Mouse (Mus musculus) right cerebral cortex, postnatal 4 days (tissue): Measurements from ENCODE around the gene Gstt4.

Experiments
- DNase-seq: peaks from one replicate; pipeline ENCODE4 v3.0.0-alpha.2; 2022

The Gstt4 gene

DNA sequence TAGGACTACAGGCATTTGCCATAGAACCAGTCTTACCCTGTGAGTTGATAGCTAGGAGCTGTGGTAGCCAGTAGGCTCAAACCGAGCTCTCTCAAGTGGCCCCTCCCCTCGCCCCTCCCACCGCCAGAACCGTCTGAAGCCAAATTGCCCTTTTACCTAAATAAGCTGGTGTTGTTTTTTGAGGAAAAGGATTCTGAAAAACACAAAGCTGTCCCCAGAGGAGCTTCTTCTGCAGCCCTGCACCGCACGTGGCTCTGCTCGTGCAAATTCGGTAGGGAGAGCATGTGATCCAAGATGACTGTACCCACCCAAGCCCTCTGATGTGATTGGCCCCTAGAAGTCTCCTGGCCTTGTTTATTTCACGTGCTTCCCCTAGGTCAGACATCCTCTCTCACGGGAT is 13.0 kb upstream of the Gstt4 start:
- no peak for DNase-seq

DNA sequence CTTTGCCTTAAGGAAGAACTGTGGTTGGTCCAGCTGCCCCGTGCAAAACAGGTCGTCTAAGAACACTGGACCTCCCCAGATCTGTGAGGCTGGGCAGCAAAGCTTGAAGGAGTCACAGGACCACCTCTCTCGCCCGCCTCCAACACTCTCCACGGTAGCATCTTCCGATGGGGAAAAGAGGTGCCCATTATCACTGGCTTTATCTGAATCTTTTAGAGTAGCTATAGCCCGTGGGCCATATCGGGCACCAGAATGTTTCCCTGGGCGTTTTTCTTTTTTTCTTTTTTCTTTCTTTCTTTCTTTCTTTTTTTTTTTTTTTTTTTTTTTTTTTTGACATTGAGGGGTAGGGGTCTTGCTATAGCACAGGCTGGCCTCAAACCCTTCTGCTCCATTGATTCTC is 12.4 kb upstream of the Gstt4 start:
- no peak for DNase-seq

DNA sequence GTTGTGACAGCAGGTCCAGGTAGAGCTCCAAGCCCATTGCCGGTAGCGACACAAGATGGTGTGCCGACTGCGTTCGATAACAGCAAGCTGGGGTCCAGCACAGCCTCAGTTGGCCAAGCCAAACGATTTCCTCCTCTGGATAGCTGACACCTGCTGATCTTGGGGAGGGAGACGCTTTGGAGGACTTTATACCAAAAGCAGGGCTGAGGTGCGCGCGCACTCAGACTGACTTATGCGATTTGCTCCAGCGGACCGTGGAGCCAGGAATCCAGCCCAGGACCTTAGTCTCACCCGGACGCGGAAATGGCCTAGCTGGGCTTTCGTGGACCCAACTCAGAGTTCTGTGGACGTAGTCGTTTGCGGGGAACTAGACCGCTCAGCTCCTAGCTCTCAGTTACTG is 11.9 kb upstream of the Gstt4 start:
- peak; percentile 56 for DNase-seq

DNA sequence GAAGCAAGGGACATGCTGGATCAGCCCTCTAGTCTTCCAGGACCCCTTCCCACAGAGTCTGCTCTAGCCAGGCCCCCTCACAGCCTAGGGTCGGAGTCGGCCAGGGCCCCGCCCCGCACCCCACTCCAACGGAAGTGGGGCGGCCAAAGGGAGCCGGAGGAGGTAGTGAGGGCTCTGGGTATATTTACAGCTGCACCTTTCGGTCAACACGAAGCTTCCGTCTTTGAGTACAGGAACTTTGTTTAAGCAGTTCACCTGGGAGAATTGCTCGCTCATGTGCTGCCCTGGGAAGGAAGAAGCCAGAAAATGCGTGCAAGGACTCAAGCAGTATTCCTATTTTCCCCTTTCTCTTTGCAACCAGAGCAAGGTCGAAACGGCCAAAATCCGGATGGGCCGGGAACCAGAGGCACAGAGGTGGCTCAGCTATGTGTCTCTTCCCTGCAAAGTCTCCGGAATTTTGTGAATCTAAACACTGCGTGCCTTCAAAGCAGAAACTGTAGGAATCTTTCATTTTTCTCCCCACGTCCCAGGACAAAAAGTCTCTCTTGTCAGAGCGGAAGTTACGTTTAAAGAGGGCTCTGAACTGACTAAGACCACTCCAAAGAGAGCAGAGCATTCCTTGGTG is 11.2 kb upstream of the Gstt4 start:
- no peak for DNase-seq

DNA sequence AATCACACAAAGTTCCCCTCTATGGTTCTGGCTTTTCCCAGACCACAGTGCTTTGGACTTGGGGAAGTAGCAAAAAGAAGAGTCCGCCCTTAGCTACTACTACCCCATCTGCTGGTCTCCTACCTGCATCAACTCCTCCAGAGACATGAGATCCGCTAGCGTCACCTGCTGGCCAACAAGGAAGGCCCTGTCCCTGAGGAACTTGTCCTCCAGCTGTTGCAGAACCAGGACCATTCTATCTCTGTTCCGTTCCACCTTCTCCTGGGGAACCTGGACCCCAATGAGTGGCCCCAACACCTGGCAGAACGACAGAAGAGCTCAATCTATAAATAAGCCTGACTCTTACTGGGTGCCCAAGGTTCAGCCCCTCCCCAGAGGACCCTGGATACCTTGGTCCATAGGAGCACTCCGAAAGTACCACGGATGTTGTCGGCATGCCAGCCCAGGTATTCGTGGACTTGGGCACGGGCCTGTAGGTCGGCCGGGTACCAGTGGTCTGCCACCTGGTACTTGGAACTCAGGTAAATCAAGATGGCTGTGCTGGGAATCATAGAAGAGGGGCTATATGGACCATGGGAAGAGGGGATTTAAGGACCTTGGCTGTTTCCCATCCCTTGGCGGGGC is 10.0 kb upstream of the Gstt4 start:
- no peak for DNase-seq

DNA sequence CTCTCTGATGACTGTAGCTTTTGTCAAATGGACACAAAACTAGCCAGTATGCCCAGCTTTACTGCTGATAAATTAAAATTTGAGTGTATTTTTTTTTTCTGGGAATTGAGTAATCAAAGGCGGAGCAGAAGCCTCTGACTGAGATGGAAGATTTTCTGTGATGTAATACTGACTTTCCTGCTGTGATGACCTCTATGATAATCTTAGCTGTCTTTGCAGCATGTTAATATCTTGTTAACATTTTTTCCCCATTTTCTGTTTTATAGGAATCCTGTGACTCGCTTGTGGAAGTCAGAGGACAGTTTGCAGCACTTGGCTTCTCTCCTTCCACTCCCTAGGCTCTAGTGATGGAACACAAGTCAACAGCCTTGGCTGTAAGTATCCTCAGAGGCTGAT is 7.9 kb upstream of the Gstt4 start:
- no peak for DNase-seq

DNA sequence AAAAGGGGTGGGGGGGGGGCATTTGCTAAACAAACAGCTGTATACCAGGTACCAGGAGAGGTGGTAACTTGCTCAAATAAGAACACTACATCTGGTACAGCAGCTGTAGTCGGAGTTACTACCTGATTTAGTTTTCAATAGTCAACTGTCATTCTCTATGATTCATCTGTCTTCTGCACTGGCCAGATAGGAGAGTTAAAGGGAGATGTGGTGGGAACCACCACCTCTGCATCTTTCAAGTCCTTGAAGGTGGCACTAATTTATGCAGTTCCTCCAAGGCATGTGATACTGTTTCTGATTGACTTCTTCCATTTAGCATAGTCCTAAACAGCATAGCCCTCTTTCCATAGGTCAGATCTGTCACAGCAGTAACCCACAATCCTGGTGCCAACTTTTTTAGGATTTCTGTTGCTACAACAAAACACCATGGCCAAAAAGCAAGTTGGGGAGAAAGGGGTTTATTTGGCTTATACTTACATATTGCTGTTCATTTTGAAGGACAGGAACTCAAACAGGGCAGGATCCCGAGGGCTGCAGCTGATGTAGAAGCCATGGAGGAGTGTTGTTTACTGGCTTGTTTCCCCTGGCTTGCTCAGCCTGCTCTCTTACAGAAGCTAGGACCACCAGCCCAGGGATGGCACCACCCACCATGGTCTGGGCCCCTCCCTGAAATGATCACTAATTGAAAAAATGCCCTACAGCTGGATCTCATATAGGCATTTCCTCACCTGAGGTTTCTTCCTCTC is 7.4 kb upstream of the Gstt4 start:
- no peak for DNase-seq

DNA sequence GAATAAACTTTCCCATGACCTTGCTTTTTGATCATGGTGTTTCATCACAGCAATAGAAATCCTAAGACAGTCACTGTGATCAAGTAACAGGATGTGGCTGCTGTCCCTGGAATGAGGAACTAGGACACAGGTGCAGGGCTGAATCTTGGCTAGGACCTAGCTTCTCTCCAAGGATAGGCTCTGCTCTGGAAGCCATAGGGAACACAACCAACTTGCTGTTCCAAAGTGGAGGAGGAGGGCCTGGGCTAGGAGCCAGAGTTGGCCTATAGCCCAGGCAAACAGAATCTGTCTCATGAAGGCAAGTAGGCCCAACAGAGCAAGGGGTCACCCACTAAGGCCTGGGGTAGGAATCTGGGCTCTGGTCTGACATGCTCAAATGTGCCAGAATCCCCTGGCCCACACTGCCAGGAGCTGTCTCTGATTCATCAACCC is 6.2 kb upstream of the Gstt4 start:
- DNase-seq: peak; percentile 40

DNA sequence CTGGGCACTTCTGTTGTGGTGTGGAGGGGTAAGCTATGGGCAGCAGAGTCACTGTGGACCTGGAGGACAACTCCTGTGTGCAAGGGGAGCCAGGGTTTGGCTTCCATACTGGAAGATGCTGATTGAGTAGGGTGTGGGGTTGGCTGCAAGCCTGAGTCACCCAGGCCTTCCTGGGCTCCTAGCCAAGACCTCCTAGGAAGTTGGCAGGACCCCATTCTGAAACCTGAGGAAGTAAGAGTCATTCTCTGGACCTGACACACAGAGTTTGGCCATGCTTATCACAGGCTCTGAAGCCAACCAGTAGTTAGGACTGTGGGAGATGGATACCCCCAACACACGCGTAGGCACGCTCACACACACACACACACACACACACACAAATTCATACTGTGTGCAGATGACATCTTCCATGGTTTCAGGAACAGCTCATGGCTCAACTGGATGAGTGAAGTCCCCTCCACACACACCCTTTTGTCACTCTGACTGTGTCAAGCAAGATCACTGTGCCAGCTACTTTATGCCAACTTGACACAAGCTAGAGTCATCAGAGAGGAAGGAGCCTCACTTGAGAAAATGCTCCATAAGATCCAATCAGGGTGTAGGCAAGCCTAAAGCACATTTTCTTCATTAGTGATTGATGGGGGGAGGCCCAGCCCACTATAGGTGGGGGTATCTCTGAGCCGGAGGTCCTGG is 5.5 kb upstream of the Gstt4 start:
- no peak for DNase-seq

DNA sequence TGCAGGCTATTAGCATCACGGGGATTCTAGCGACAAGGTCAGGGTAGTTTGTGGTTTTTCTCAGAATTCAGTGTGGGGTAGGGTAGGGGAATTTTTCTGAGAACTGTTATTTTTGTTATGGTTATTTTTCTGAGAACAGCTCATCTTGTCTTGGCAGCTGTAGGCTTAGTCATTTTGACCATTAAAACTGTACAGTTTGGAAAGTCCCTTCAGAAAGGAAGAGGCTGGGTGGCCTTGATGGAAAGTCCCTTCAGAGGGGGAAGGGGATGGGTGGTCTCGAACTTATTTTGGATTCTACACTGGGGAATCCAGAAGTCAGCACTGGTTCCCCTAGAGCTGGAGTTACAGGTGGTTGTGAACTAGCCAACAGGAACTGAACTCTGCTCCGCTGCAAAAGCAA is 2.2 kb upstream of the Gstt4 start:
- no peak for DNase-seq

DNA sequence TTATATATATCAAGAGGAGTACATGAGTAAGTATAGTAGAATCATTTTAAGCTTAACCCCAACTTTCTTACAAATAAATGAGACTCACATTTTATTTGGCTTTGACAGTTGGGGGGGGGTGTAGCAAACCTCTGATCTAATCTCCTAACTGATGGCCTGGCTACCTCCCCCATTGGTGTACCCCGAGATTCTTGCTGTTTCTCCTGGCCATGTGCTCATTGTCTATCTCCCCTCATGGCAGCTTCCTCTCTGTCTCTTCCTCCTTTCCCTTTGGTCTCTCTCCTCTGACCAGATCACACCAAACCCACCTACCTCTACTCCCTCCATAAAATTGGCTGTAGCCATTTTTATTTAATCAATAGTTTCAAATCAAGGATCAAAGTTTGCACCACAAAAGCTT is 1.4 kb upstream of the Gstt4 start:
- no peak for DNase-seq

DNA sequence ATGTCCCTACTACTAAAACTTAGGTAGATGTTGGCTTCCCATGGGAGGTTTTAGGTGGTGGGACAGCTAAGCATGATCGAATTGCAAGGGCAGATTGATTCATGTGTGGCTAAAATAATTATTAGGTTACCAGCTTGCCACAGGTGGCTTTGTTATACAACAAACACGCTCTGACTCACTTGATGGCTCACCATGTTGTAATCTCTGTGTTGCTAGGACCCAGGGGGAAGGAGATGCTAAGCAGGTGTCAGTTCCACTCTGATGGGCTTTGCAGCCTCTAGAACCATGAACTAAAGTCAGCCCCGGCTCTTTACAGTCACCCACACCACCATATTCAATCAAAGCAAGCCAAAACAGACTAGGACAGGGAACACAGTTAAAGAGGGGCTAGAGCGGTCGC is 2.5 kb downstream of the Gstt4 start:
- DNase-seq: no peak

DNA sequence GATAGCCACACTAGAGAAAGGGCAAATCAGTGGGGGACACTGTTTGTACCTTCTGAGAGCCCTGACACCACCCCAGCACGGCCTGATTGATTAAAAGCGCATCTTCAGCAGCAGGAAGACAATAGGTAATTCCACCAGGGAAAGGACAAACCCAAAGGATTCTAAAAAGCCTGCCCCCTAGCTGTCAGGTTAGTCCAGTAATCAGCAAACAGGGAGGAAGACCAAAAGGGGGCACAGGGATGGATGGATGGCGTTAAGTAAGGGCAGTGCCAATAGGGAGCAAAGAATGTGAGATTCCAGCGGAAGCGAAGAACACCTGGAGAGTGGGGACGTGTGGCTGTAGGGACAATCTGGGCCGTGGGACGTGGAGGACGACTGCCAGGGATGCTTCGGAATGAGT is 3.7 kb downstream of the Gstt4 start:
- DNase-seq: no peak

DNA sequence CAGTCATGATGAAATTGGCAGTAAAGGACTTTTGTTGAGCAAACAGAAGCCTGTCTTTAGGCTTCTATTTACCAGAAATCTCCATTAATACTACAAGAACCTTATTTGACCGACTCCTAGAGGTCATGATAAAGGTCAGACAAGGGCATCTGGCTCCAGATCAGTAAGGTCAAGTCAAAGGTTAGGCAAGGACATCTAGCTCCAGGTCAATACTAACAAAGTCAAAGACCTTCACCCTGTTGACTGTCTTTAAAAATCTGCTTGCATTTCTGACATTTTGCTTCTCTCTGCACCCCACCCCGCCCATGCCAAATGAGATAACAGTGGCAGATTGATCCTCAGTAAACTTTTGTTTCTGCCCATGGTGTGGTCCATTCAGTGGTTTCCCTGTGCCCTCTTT is 18.1 kb downstream of the Gstt4 start:
- DNase-seq: no peak

DNA sequence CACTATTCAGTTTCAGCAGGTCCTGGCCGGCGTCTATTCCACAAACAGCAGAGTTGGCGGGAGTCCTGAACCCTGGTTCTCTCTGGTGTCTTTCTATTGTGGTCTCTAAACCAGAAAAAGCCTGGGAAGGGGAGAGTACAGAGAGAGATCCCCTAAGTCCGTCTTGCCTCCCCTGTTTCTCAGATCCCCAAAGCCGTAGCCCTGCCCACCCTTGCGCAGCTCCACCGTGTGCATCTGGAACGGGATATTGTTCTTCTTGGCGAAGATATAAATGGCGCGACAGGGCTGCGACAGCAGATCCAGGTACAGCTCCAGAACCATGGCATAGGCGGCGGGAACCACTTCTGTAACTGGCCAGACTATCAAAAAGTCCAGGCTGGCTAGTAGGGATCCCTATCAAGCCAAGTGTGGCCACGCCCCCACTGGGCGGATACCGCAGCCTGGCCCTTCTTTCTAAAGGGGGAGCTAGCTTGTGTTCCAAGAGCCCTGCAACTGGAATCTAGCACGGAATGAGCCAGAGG is 24.1 kb downstream of the Gstt4 start, which contains the start of gene Gstt1:
Gstt1 (minus strand) TSS at position 409 of the 521 bp plus-strand sequence.
- peak; percentile 34 for DNase-seq

DNA sequence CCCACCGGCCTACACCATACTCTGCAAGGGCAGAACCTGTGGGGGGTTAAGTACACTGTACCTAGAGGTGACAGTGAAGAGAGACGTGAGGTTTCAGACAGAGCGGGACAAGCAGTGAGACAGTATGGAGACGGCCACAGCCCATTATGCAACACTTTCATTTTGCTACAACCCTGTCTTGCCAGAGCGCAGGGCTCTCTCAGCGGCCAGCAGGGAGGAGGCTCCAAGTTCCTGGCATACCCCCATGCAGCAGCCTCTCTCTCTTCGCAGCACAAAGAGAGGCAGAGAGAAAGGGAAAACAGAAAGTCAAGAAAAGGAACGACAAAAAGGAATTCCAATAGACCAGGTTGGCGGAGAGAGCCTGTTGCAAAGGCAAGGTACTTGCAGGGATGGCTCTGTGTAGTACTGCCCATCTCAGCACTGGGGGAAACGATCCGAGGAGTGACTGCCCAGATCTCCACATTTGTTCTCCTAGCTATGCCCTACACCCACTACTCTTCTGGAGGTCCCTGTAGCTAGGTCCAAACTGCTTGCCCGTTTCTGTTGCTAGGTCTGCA is 24.6 kb downstream of the Gstt4 start:
- peak; percentile 34 for DNase-seq

DNA sequence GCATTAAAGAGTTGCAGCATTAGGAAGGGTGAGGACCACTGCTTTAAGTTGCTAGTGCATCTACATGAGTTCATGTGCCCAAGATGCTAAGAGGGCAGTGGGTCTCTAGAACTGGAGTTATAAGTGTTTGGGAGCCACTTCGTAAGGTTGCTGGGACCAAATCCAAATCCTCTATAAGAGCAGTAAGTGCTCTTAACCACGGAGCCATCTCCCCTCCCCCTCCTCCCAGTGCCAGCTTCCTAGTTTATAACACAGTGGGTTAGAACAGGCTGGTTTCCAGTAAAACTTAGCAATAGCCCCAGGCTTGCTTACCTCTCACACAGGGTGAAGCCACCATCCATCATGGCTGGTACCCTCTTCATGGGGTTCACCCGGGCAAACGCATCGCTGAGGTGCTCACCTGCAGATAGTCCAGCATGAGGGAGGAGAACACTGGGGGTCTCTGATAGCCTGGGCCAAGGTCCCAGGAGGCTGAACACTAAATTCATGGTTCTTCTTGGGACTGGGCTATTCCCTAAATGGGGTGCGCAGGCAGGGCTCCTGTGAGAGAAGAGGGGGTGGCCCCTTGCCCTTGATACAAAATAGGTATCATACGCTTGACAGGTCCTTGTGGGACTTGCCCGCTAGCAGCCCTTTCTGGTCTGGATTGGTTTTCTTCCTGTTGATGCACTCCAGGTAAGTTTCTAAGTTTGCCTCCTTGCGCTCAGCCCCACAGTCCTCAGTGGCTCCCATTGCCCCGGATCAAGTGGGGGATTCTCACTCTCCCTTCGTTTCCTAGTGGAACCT is 25.4 kb downstream of the Gstt4 start:
- no peak for DNase-seq

DNA sequence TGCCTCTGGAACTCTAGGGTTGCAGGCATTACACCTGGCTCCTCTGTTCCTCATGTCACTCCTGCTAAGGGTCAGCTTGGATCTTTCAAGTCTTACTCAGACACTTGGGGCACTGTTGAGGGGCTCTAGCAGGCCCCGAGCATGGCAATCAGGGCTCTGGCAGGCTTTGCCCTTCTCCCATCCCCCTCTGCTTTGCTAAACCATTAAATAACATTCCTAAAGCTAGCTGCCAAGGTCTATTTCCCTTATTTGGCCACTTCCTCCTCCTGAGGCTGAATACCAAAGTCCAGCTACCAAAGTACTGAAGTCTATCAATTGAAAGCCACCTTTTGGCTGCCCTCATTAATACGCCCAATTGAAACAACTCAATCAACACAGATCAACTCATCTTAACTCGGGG is 27.5 kb downstream of the Gstt4 start:
- no peak for DNase-seq

DNA sequence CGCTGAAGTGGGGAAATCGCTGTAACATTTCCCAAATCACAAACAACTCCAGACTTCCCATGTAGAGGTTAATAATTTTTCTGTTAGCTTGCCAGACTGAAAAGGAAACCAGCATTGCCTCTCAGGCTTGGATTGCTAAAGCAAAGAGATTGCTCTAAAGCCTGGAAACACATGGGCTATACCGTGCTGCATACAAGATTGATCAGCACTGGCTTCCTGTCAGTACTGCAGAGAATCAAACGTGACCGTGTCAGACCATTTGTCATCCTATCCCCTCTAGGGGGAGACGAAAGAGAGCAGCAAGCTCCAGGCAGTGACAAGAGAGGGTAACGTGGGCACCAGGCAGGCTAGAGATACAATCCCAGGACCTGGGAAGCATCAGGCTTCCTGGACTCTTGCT is 31.6 kb downstream of the Gstt4 start:
- no peak for DNase-seq

DNA sequence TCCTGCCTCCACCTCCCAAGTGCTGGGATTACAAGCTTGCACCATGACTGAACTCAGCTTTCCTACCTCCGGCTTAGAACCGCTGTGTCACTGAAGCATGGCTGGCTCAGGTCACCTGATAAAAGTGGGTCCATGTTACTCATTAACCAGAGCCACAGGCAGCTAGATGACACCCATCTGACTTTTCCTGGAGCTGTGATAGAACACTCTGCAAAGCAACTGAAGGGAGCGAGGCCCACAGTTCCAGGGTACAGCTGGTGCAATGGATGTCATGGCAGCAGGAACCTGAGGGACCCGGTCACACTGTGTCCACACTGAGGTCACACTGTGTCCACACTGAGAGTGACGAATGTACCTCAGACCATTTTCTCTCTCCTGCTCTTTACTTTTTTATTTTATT is 32.5 kb downstream of the Gstt4 start:
- DNase-seq: no peak

DNA sequence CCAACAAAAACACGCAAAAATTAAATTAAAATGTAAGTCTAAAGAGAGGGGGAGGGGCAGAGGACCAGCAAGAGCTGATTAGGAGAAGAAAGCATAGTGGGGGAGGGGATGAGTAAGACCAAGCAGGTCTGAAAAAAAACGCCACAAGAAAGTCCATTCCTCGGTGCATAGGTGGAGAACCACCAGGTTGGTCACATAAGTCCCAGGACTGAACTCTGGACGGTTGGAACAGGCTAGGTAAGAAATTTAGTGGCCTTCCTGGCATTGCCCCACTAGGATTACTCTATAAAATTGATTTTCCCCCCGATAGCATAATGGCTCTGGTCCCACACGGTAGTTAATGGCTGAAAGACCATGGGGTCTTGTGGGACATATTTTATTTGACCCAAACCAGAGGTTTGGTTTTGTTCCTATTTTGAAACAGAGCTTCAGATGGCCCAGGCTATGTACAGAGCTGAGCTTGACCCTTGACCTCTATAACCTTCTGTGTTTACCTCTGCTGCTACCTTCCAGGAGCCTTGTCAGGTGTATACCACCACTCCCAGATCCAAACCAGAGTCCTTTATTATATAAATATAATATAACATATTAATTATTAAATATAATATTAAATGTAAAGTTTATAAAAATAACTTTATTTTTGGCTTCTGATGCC is 33.1 kb downstream of the Gstt4 start:
- no peak for DNase-seq

DNA sequence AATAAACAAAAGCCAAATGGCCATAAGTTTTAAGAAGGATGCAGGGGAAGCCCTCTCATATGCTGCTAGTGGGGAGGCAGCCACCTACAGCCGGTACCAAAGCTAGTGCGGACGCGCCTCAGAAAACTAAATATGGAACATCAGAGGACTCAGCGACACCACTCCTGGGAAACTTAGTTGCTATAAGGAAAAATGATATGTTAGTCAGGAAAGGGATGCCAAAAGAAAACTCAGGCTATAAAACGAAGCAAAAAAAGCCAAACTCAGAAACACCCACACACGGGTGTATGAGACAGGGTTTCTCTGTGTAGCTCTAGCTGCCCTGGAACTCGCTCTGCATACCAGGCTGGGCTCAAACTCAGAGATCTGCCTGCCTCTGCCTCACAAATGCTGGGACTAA is 34.1 kb downstream of the Gstt4 start:
- DNase-seq: no peak
